Mouse (Mus musculus) right cerebral cortex, postnatal 10 days (tissue): ENCODE measurements around the gene Cwc27.

ENCODE experiments used
- DNase-seq, 2 experiments: peaks; one replicate each; pipeline ENCODE4 v3.0.0; 2021; ENCODE audit warnings: low spot score in 2 of 2

Gene Cwc27

GRCm38 (mm10) chr13:104779104-104779670, 37.8 kb downstream of the Cwc27 start:
- no peak for DNase-seq

- DNase-seq, result no peak
Measured at GRCm38 (mm10) chr13:104763193-104763592, 53.7 kb downstream of the Cwc27 start.

DNA sequence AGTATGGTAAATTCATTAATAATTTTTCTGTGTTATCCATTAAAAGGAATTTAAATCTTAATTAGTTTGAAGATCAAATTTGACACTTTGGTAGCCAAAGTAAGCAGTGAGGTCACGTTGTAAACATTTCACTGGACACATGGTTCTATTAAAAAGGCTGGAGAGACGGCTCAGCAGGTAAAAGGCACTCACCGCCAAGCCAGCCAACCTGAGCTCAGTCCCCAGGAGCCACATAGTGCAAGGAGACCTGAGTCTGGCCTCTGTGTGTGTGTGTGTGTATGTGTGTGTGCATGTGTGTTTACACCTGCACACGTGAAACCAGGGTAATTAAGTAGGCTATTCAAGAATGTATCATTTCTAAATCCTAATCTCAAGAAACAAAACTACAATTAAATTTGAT, 54.5 kb downstream of the Cwc27 start:
- DNase-seq, result no peak

DNA sequence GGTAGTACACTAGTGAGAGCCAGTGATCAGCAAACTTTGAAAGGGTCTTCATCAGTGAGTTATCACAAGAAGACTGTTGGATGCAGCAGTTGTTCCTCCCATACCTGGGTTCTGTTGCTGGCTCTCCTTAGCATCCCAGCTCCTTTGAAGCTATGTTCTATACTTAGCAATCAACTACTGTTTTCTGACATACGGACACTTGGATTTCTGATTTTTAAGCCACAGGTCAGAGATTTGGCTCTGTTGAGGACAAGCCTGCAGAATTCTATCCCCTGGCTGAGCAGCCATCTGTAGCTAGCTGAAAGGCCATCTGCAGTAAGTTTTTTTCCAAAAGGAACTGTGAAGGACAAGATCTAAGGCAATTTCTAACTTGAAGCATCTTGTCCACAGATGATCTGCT, 57.6 kb downstream of the Cwc27 start:
- DNase-seq, result no peak

GRCm38 (mm10) chr13:104747032-104747431, 69.9 kb downstream of the Cwc27 start:
- DNase-seq, result no peak

DNA sequence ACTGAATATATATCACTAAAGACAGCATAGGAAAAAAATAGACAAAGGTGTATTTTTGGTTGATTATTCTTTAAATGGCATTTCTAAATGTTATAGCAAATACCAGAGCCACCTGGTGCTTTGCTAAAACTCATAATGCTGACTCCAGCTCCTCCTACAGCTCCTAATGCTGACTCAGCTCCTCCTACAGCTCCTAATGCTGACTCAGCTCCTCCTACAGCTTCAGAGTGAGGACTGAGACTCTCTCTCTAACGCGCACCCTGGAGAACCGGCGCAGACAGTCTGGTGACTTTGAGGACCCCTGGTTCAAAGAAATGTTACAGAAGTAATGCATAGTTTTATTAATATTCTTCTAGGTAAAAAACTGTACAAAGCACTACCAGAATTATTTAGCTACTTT, 74.1 kb downstream of the Cwc27 start:
- DNase-seq, result no peak

DNA sequence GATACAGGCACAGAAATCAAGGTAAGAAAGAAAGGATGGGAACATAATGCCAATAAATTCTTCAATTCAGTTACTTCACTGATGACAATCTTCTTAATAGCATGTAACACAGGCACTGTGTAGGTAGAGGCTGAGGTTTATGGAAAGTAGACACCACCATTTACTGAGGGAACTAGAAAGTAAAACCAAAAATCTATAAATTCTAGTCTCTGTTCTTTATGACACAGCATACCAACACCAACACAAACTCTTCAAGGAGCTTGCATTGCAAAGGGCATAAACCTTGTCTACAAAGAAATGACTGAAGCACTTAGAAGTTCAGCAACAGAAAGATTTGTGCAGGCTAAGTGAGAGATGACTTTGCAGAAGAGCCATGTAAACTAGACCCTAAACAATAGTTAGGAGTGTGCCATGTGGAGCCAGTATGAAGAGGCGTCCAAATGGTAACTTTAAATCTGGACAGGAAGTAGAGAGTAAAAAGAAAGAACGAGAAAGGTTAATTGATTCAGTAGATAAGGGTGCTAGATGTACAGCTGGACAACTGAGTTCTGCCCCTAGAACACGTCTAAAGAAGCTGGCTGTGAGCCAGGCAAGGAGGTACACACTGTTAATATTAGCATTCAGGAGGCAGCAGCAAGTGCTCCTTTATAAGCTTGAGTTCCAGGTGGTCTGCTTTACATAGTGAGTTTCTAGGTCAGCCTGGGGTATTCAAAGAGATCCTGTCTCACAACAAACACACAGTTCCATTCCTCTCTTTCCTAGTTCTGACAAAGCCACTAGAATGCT, 87.5 kb downstream of the Cwc27 start:
- no peak for DNase-seq

- DNase-seq, result no peak
Measured at GRCm38 (mm10) chr13:104727681-104728080, 89.3 kb downstream of the Cwc27 start.

- no peak for DNase-seq
Measured at GRCm38 (mm10) chr13:104720133-104720532, 96.8 kb downstream of the Cwc27 start.

DNA sequence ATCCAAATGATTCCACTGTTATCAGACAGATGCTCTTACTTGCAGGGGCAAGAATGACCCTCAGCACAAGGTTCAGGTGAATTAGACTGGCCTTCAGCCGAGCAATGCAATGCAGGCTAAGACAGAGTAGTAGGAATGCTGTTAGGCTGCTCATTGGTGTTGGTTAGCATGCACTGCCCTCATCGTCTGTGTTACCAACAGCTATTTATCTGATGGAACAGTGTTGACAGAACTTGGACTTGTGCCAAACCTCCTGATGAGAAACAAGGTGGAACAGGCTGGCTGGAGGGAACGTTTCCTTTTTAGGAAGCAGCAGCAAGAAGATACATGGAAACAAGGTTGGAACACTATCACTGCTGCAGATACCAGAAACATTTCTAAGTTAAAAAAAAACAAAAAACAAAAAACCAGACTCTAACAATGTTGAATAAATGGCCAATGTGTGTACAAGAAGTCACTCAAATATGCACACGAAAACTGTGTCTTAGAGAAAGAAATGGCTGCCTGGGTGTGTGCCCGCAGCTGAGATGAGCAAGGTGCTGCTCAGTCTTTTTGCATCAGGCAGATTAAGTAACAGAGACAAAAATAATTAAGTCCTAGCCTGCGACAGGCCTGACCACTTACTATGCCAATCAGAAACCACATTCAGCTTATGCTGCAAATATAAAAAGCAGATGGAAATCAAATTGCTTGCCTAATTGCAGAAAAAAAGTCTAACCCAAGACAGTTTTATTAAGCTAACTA, 122.2 kb downstream of the Cwc27 start:
- peak; percentile 25 to 49 for DNase-seq

DNA sequence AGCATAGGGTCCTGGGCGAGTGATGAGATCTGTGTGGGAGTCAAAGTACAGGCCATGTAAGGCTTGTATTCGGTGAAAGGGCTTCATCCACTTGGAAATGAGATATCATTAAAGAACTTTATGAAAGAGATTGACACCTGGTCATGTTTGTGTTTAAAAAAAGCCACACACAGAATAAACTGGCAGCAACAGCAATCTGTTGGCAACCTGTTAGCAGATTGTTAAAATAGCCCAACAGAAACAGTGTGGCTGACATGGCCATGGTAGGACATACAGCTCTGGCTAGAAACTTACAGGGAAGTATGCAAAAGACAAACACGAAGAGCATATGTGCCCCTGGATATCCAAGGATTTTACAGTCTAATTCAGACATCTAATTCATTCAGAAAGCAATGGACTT, 124.2 kb downstream of the Cwc27 start:
- DNase-seq, result no peak

- DNase-seq, result no peak
Measured at GRCm38 (mm10) chr13:104685537-104685936, 131.4 kb downstream of the Cwc27 start.

DNA sequence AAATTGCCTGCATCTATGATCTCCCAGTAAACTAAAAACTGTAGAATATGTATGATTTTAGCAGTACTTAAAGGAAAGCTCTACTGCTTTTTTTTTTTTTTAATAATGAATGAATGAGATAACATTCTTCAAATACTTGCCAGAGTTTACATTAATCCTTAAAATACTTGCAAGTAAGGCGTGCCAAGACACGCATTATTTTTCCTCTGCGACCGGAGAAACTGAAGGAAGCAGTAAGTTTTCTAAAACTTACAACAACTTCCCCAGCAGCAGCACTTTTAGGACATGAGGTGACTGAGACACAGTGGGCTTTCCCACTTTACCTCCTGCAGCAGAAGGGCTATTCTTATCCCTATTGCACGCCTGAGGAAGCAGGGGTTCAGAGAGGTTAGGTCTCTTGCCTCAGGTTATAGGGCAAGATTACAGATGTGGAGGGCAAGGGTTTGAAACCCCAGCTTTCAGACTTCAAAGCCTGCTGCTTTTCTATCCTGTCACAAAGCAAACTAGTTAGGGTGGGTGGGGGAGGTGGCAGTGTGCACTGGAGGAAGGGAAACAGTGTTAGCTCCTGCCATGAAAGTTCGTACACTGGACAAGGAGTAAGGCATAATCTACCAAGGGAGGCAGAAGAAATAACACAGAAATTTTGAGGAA, 132.5 kb downstream of the Cwc27 start:
- no peak for DNase-seq

DNA sequence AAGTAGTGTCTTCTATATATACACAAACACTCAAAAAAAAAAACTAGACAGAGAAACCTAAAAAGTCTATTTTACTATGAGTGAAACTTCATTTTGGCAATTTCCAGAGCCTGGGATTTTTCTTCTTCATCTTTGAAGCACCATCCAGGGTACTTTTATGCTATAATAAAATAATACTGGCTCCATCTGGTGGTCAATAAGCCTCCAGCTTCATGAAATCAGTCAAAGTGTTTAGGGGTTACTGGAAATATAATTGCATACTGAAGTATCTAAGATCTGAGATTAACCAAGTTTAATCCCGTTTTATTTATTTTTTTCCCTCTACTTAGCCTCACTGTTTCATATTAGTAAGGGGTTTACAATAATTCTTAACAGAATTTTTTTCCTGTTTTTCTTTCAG, 135.7 kb downstream of the Cwc27 start:
- no peak for DNase-seq

GRCm38 (mm10) chr13:104661188-104661587, 155.8 kb downstream of the Cwc27 start:
- no peak for DNase-seq

GRCm38 (mm10) chr13:104660042-104660680, 156.8 kb downstream of the Cwc27 start:
- no peak for DNase-seq

DNA sequence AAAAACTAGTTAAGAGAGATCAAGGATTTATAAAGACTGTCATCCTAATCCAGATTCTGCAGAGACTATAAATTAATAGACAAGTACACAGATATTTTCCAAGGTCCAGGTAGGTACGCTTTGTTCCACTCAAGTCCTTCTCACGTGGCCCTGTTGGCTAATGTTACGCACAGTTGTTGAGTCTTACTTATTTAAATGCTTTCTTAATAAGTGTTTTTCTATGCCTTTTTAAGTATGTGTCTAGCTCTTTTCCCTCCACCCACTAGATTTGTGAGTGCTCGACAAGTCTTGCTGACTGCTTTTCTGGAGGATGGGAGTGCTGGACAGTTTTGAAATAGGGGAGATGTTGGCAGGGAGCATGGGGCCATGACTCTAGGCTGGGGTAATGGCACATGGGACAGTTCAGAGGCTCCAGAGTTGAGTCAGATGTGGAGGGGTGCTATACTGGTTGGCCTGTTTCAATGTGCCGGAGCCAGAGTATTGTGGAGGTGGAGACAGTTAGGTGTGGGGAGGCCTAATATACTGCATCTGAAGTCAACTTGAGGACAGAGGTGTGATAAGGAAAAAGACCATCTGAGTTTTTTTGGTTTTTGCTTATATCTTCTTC, 160.2 kb downstream of the Cwc27 start:
- no peak for DNase-seq

DNA sequence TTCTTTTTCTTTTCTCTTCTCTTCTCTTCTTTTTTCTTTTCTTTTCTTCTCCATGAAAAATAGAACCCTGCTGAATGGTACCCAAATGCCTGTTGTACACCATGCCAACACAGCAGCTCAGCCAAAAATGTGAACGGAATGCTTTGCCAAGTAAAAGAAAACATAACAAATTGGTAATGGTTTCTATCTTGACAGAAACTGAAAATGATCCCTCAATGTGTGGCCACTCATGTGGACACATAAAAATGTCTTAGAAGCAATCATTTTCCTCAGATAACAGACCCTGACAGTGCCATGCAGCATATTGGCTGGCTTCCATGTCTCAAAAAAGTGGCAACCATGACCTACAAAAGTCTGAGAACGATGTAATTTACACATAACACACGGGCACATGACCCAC, 161.8 kb downstream of the Cwc27 start:
- no peak for DNase-seq

GRCm38 (mm10) chr13:104651763-104652162, 165.2 kb downstream of the Cwc27 start:
- DNase-seq, result no peak

- no peak for DNase-seq
Measured at GRCm38 (mm10) chr13:104650654-104651053, 166.3 kb downstream of the Cwc27 start.

DNA sequence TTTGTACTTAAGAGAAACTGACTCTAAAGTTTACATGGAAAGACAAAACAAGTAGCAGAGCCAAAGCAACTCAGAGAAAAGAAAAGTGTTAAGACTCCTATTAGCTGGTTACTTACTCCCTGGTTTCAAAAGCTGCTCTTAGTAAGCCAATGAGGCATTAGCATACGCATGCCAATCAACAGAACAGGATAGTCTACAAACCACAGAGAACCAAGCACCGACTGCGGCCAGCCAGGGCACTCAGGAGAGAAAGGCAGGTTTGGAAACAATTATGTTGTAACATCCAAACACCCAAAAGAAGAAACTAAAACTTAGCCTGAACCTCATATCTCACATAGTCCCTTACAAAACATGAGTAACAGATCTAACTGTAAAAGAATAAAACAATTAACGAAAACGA, 166.8 kb downstream of the Cwc27 start:
- DNase-seq, result no peak
